Mouse (Mus musculus): ENCODE measurements around the gene Arl9. TPM values are rescaled to one million over a fixed set of nuclear protein-coding genes. Genes with fewer than 3 reads are reported as not detected.

Gene Arl9
- polyA plus RNA-seq, 1 experiment from 2014 or later, result not detected

GRCm38 (mm10) chr5:76975736-76976135 lies 28.1 kb upstream of the Arl9 start:
- Histone ChIP-seq H3K27me3 (no peaks in the 10 kb centered on the region), H3K4me2 (peak overlapping the region; percentile 68), H3K9ac (peak overlapping the region; percentile 75; the same call in 1 of the 2 replicates), H3K4me1 (peaks cover 17% of the 10 kb centered on the region), H3K27ac (no peak overlapping the region), H3K9me3 (replicated peaks) (no peaks in the 10 kb centered on the region), H3K4me3 (peak overlapping the region; percentile 76), H3K36me3 (ENCODE audit: poor library complexity, severe bottlenecking) (peaks cover 29% of the 10 kb centered on the region)
- no peak for ATAC-seq
- WGBS, result 87% methylated on average over 8 of the region's 8 CpGs

GRCm38 (mm10) chr5:76984015-76984414 lies 19.8 kb upstream of the Arl9 start:
- no peak overlapping the region for H3K27ac ChIP-seq
- ATAC-seq, result no peak
- no peaks in the 10 kb centered on the region for H3K9me3 ChIP-seq (replicated peaks)
- peaks cover 77% of the 10 kb centered on the region for H3K36me3 ChIP-seq (ENCODE audit: poor library complexity, severe bottlenecking)
- no peak overlapping the region for H3K9ac ChIP-seq
- H3K4me2 ChIP-seq, result no peak overlapping the region
- 93% methylated on average over 11 of the region's 11 CpGs for WGBS
- H3K4me3 ChIP-seq, result no peak overlapping the region
- no peaks in the 10 kb centered on the region for H3K4me1 ChIP-seq
- no peaks in the 10 kb centered on the region for H3K27me3 ChIP-seq

- Histone ChIP-seq H3K4me2 (no peak overlapping the region), H3K9me3 (replicated peaks) (no peaks in the 10 kb centered on the region), H3K4me1 (no peaks in the 10 kb centered on the region), H3K27ac (no peak overlapping the region), H3K9ac (no peak overlapping the region), H3K36me3 (ENCODE audit: poor library complexity, severe bottlenecking) (peaks cover 84% of the 10 kb centered on the region), H3K4me3 (no peak overlapping the region), H3K27me3 (no peaks in the 10 kb centered on the region)
- ATAC-seq, result no peak
- 96% methylated on average over 3 of the region's 3 CpGs for WGBS
Measured at GRCm38 (mm10) chr5:76990789-76991188, 13.1 kb upstream of the Arl9 start.

- Histone ChIP-seq H3K27ac (no peak overlapping the region), H3K27me3 (no peaks in the 10 kb centered on the region), H3K9ac (no peak overlapping the region), H3K36me3 (ENCODE audit: poor library complexity, severe bottlenecking) (peaks cover 86% of the 10 kb centered on the region), H3K4me1 (no peaks in the 10 kb centered on the region), H3K4me2 (no peak overlapping the region), H3K4me3 (no peak overlapping the region), H3K9me3 (replicated peaks) (no peaks in the 10 kb centered on the region)
- WGBS, result 93% methylated on average over 5 of the region's 5 CpGs
- no peak for ATAC-seq
Measured at GRCm38 (mm10) chr5:76993174-76993814, 10.6 kb upstream of the Arl9 start.

GRCm38 (mm10) chr5:76998416-76998815 lies 5.4 kb upstream of the Arl9 start:
- Histone ChIP-seq H3K9ac (no peak overlapping the region), H3K9me3 (replicated peaks) (0 out of 2 replicates have a peak, but pooled peaks cover 2% of the 10 kb centered on the region), H3K27me3 (no peaks in the 10 kb centered on the region), H3K4me1 (no peaks in the 10 kb centered on the region), H3K27ac (no peak overlapping the region), H3K4me2 (no peak overlapping the region), H3K4me3 (no peak overlapping the region), H3K36me3 (ENCODE audit: poor library complexity, severe bottlenecking) (peaks cover 66% of the 10 kb centered on the region)
- ATAC-seq, result peak; percentile 61; the same call in 1 of the 2 replicates
- 47% methylated on average over 5 of the region's 5 CpGs for WGBS

GRCm38 (mm10) chr5:77001192-77001591 lies 2.7 kb upstream of the Arl9 start:
- Histone ChIP-seq H3K27me3 (no peaks in the 10 kb centered on the region), H3K27ac (no peak overlapping the region), H3K4me1 (no peaks in the 10 kb centered on the region), H3K9ac (no peak overlapping the region), H3K36me3 (ENCODE audit: poor library complexity, severe bottlenecking) (peaks cover 39% of the 10 kb centered on the region), H3K9me3 (replicated peaks) (0 out of 2 replicates have a peak, but pooled peaks cover 2% of the 10 kb centered on the region), H3K4me2 (no peak overlapping the region), H3K4me3 (no peak overlapping the region)
- no peak for ATAC-seq
- WGBS, result 95% methylated on average over 17 of the region's 17 CpGs

GRCm38 (mm10) chr5:77010352-77010751 lies 6.5 kb downstream of the Arl9 start:
- no peak overlapping the region for H3K4me3 ChIP-seq
- H3K9ac ChIP-seq, result no peak overlapping the region
- no peaks in the 10 kb centered on the region for H3K36me3 ChIP-seq (ENCODE audit: poor library complexity, severe bottlenecking)
- no peaks in the 10 kb centered on the region for H3K9me3 ChIP-seq (replicated peaks)
- ATAC-seq, result no peak
- H3K27ac ChIP-seq, result no peak overlapping the region
- H3K4me2 ChIP-seq, result no peak overlapping the region
- no peaks in the 10 kb centered on the region for H3K4me1 ChIP-seq
- 95% methylated on average over 9 of the region's 9 CpGs for WGBS
- no peaks in the 10 kb centered on the region for H3K27me3 ChIP-seq

- no peak overlapping the region for H3K27ac ChIP-seq
- peaks cover under 1% of the 10 kb centered on the region; the same call in 1 of the 2 replicates for H3K4me1 ChIP-seq
- H3K9me3 ChIP-seq (replicated peaks), result no peaks in the 10 kb centered on the region
- 0 out of 2 replicates have a peak, but pooled peaks cover under 1% of the 10 kb centered on the region for H3K27me3 ChIP-seq
- ATAC-seq, result no peak
- no peak overlapping the region for H3K4me3 ChIP-seq
- no peaks in the 10 kb centered on the region for H3K36me3 ChIP-seq (ENCODE audit: poor library complexity, severe bottlenecking)
- 75% methylated on average over 3 of the region's 3 CpGs for WGBS
- H3K4me2 ChIP-seq, result no peak overlapping the region
- no peak overlapping the region for H3K9ac ChIP-seq
Measured at GRCm38 (mm10) chr5:77011082-77011481, 7.2 kb downstream of the Arl9 start.

GRCm38 (mm10) chr5:77013171-77013570 lies 9.3 kb downstream of the Arl9 start:
- WGBS, result 83% methylated on average over 3 of the region's 3 CpGs
- Histone ChIP-seq H3K27ac (no peak overlapping the region), H3K9me3 (replicated peaks) (no peaks in the 10 kb centered on the region), H3K27me3 (peaks cover 8% of the 10 kb centered on the region; the same call in 1 of the 2 replicates), H3K36me3 (ENCODE audit: poor library complexity, severe bottlenecking) (no peaks in the 10 kb centered on the region), H3K4me1 (peaks cover 4% of the 10 kb centered on the region; the same call in 1 of the 2 replicates), H3K4me3 (no peak overlapping the region), H3K4me2 (no peak overlapping the region), H3K9ac (no peak overlapping the region)
- no peak for ATAC-seq

- Histone ChIP-seq H3K9ac (peak within 1 kb of the TSS; percentile 54), H3K4me2 (peak within 1 kb of the TSS; percentile 78), H3K9me3 (replicated peaks) (no peaks in the 10 kb centered on the region), H3K4me3 (peak within 1 kb of the TSS; percentile 58), H3K27ac (no peak within 1 kb of the TSS), H3K27me3 (peaks cover 8% of the 10 kb centered on the region; the same call in 1 of the 2 replicates), H3K4me1 (peaks cover 4% of the 10 kb centered on the region; the same call in 1 of the 2 replicates), H3K36me3 (ENCODE audit: poor library complexity, severe bottlenecking) (no peaks in the 10 kb centered on the region)
- WGBS, result 9% methylated on average over 57 of the region's 57 CpGs
- peak; percentile 99 for ATAC-seq
Measured at GRCm38 (mm10) chr5:77015544-77016482, 12.0 kb downstream of the Arl9 start, which contains the start of gene Thegl. Gene Thegl (plus strand): TSS chr5:77016023.

GRCm38 (mm10) chr5:77028034-77028433 lies 24.2 kb downstream of the Arl9 start:
- no peak for ATAC-seq
- H3K27ac ChIP-seq, result no peak overlapping the region
- H3K4me1 ChIP-seq, result no peaks in the 10 kb centered on the region
- no peak overlapping the region for H3K9ac ChIP-seq
- H3K4me3 ChIP-seq, result no peak overlapping the region
- no peaks in the 10 kb centered on the region for H3K9me3 ChIP-seq (replicated peaks)
- H3K27me3 ChIP-seq, result no peaks in the 10 kb centered on the region
- H3K36me3 ChIP-seq (ENCODE audit: poor library complexity, severe bottlenecking), result no peaks in the 10 kb centered on the region
- 93% methylated on average over 3 of the region's 3 CpGs for WGBS
- H3K4me2 ChIP-seq, result no peak overlapping the region

- Histone ChIP-seq H3K4me1 (no peaks in the 10 kb centered on the region), H3K4me2 (no peak overlapping the region), H3K27ac (no peak overlapping the region), H3K36me3 (ENCODE audit: poor library complexity, severe bottlenecking) (no peaks in the 10 kb centered on the region), H3K4me3 (no peak overlapping the region), H3K9ac (no peak overlapping the region), H3K9me3 (replicated peaks) (no peaks in the 10 kb centered on the region), H3K27me3 (no peaks in the 10 kb centered on the region)
- peak; percentile 30; the same call in 1 of the 2 replicates for ATAC-seq
- 82% methylated on average over 5 of the region's 5 CpGs for WGBS
Measured at GRCm38 (mm10) chr5:77029735-77030134, 25.9 kb downstream of the Arl9 start.
